Mouse (Mus musculus) left cerebral cortex, adult 2 months (tissue): ENCODE data around the gene Olfr555. TPM values are rescaled to one million over a fixed set of nuclear protein-coding genes. Genes with fewer than 3 reads are reported as not detected.

Experiments used
- DNase-seq, 2 experiments: peaks; one replicate each; pipeline ENCODE4 v3.0.0; 2021 to 2022; ENCODE audit warnings: low spot score in 2 of 2, mixed read lengths in 1 of 2; ENCODE audit errors: extremely low spot score in 1 of 2
- H3K27ac ChIP-seq: fragments of 200-600 bp; 2 replicates; pipeline ENCODE4 v1.8.1; 2022
- H3K4me3 ChIP-seq: fragments of 200-600 bp; 2 replicates; pipeline ENCODE4 v1.8.1; 2022
- CTCF ChIP-seq: fragments of 200-600 bp; IDR thresholded peaks from 2 replicates; pipeline ENCODE4 v1.8.1; 2022; ENCODE audit warnings: antibody characterized with exemption, mild to moderate bottlenecking, moderate library complexity
- intact Hi-C: fragments of 180-260 bp; cut with DNase I; formaldehyde crosslinking; loops from one replicate; pipeline ENCODE4 v1.15.1; 2025
- total RNA-seq, 2 experiments: library from RNA; stranded (reverse); gene quantifications; 2 replicates each; pipeline ENCODE4 v1.2.3; 2021

The Olfr555 gene
- total RNA-seq, 2 experiments from 2014 or later = not detected

- peak; percentile 89 for TF ChIP-seq CTCF
- peak; percentile 17 to 24 for DNase-seq
- no peak within 1 kb of the TSS for H3K4me3 ChIP-seq
- intact Hi-C loops = loop anchor here (1.0 to 10.0 kb wide), 3 partner anchors 183 to 1109 kb away; no protein-coding TSS in a partner anchor
- no peak within 1 kb of the TSS for H3K27ac ChIP-seq
Measured at GRCm38 (mm10) chr7:102695358-102696125, 36.9 kb downstream of the Olfr555 start, which contains the start of gene Olfr557. Olfr557 (plus strand) TSS chr7:102695910.

- Histone ChIP-seq H3K27ac (no peak overlapping the region), H3K4me3 (no peak overlapping the region)
- DNase-seq = no peak
- no peak for TF ChIP-seq CTCF
- intact Hi-C loops = loop anchor here (5.0 to 10.0 kb wide), 2 partner anchors 186 to 1106 kb away; no protein-coding TSS in a partner anchor
Measured at GRCm38 (mm10) chr7:102698461-102698860, 39.8 kb downstream of the Olfr555 start.

GRCm38 (mm10) chr7:102701915-102702314, 43.3 kb downstream of the Olfr555 start, which contains the start of gene Olfr558:
Olfr558 (plus strand) TSS chr7:102702215.
- Histone ChIP-seq H3K27ac (no peak within 1 kb of the TSS), H3K4me3 (no peak within 1 kb of the TSS)
- intact Hi-C loops = no loop called here
- no peak for DNase-seq
- TF ChIP-seq CTCF = no peak

Other genes with a start within 250 kb of the Olfr555 start
- gene Rrm1, start 217.1 kb upstream of the Olfr555 start, total RNA-seq = 10 to 100 TPM; 10.4 to 12.3 TPM
- gene Olfr543, start 177.1 kb upstream of the Olfr555 start, total RNA-seq = not detected
- not detected for gene Olfr544, start 170.5 kb upstream of the Olfr555 start, total RNA-seq
- gene Olfr545, start 159.2 kb upstream of the Olfr555 start, total RNA-seq = not detected
- gene Olfr547, start 124.1 kb upstream of the Olfr555 start, total RNA-seq = not detected
- not detected for gene Olfr548-ps1, start 117.9 kb upstream of the Olfr555 start, total RNA-seq
- not detected for gene Olfr549, start 109.0 kb upstream of the Olfr555 start, total RNA-seq
- 1 to 10 TPM; 2.7 to 4.0 TPM for gene Trim21, start 93.3 kb upstream of the Olfr555 start, total RNA-seq
- gene Olfr550, start 87.4 kb upstream of the Olfr555 start, total RNA-seq = under 1 TPM; 0.25 to 0.42 TPM
- not detected for gene Olfr551, start 66.9 kb upstream of the Olfr555 start, total RNA-seq
- under 1 TPM in 1 of 2 experiments, not detected in 1; 0.07 TPM for gene Olfr552, start 61.1 kb upstream of the Olfr555 start, total RNA-seq
- gene Olfr553, start 40.6 kb upstream of the Olfr555 start, total RNA-seq = not detected
- not detected for gene Olfr554, start 20.4 kb upstream of the Olfr555 start, total RNA-seq
- gene Olfr556, start 6.1 kb downstream of the Olfr555 start, total RNA-seq = not detected
- gene Trim68, start 28.5 kb downstream of the Olfr555 start, total RNA-seq = 1 to 10 TPM; 4.9 to 6.2 TPM
- gene Olfr557, start 37.1 kb downstream of the Olfr555 start, total RNA-seq = under 1 TPM in 1 of 2 experiments, not detected in 1; 0.21 TPM
- gene Olfr558, start 43.4 kb downstream of the Olfr555 start, total RNA-seq = under 1 TPM; 0.21 to 0.25 TPM
- gene Olfr33, start 60.2 kb downstream of the Olfr555 start, total RNA-seq = not detected
- gene Olfr559, start 68.7 kb downstream of the Olfr555 start, total RNA-seq = not detected
- gene Olfr560, start 100.5 kb downstream of the Olfr555 start, total RNA-seq = under 1 TPM in 1 of 2 experiments, not detected in 1; 0.16 TPM
- 1 to 10 TPM in 1 of 2 experiments, under 1 TPM in 1; 0.88 to 1.0 TPM for gene Olfr78, start 100.6 kb downstream of the Olfr555 start, total RNA-seq
- not detected for gene Olfr561, start 112.4 kb downstream of the Olfr555 start, total RNA-seq
- gene Olfr564, start 144.7 kb downstream of the Olfr555 start, total RNA-seq = not detected
- not detected for gene Olfr566, start 199.9 kb downstream of the Olfr555 start, total RNA-seq
- not detected for gene Olfr568, start 218.3 kb downstream of the Olfr555 start, total RNA-seq
- not detected for gene Olfr569, start 232.1 kb downstream of the Olfr555 start, total RNA-seq
- not detected for gene Olfr570, start 235.8 kb downstream of the Olfr555 start, total RNA-seq